Mouse (Mus musculus) limb, embryonic 12.5 days (tissue): ENCODE measurements around the gene Gchfr. TPM values are rescaled to one million over a fixed set of nuclear protein-coding genes. Genes with fewer than 3 reads are reported as not detected.

Source experiments
- ATAC-seq: fragments of 200-750 bp; cut with Nextera tagmentation; 2 replicates; pipeline ENCODE4 v1.8.0; 2017; ENCODE audit warnings: low read depth, moderate TSS enrichment; ENCODE audit not compliant: insufficient number of reproducible peaks, insufficient read depth, low FRiP score, low TSS enrichment
- H3K27ac ChIP-seq: fragments of 300-500 bp; sonication (generic); 2 replicates; pipeline ENCODE4 v1.5.1; 2016; ENCODE audit warnings: mild to moderate bottlenecking, moderate library complexity
- H3K27me3 ChIP-seq: fragments of 300-500 bp; sonication (generic); 2 replicates; pipeline ENCODE4 v1.6.1; 2016; ENCODE audit warnings: mild to moderate bottlenecking, moderate library complexity
- H3K36me3 ChIP-seq: fragments of 300-500 bp; sonication (generic); 2 replicates; pipeline ENCODE4 v1.6.1; 2016; ENCODE audit warnings: mild to moderate bottlenecking, moderate library complexity
- H3K4me1 ChIP-seq: fragments of 300-500 bp; sonication (generic); replicated peaks from 2 replicates; pipeline ENCODE4 v1.6.1; 2016
- H3K4me2 ChIP-seq: fragments of 300-500 bp; sonication (generic); 2 replicates; pipeline ENCODE4 v1.6.1; 2016; ENCODE audit warnings: mild to moderate bottlenecking, moderate library complexity
- H3K4me3 ChIP-seq: fragments of 300-500 bp; sonication (generic); replicated peaks from 2 replicates; pipeline ENCODE4 v1.5.1; 2016; ENCODE audit warnings: mild to moderate bottlenecking
- H3K9ac ChIP-seq: fragments of 300-500 bp; sonication (generic); replicated peaks from 2 replicates; pipeline ENCODE4 v1.6.1; 2016; ENCODE audit warnings: mild to moderate bottlenecking, moderate library complexity
- H3K9me3 ChIP-seq: fragments of 300-500 bp; sonication (generic); 2 replicates; pipeline ENCODE4 v1.6.1; 2016; ENCODE audit warnings: mild to moderate bottlenecking, moderate library complexity
- WGBS: fragments of 180-500 bp; shearing (Covaris S2); methylation state at CpG from one replicate; pipeline ENCODE4 v1.1.7; 2016; 5-methylcytosine and 5-hydroxymethylcytosine counted together
- polyA plus RNA-seq: library from polyadenylated mRNA; unstranded; fragments of >200 nt; fragmentation: Nextera tagmentation; extraction: Ambion mirVana; gene quantifications from 2 replicates; pipeline ENCODE4 v1.2.1, GENCODE M21; 2016

Gchfr gene
- polyA plus RNA-seq, 1 experiment from 2014 or later, result 5.0 TPM

DNA sequence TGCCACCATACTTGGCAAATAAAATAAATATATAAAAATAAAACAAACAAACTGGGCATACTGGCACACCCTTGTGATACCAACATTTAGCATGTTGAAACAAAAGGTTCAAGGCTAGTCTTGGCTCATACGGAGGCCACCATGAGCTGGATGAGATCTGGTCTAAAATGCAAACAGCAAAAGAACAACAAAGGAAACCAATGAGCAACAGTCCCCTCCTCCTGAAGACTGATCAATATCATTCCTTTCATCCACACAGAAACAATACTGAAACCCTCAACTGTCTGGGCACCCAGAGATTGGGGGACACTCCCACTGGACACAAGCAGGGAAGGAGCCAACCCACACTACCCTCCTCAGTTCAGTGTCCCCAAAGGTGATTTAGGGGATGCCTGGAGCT is 29.9 kb downstream of the Gchfr start:
- Histone ChIP-seq H3K4me2 (no peak overlapping the region), H3K4me1 (peaks cover 45% of the 10 kb centered on the region), H3K27me3 (no peaks in the 10 kb centered on the region), H3K36me3 (no peaks in the 10 kb centered on the region), H3K9me3 (no peaks in the 10 kb centered on the region), H3K27ac (peak overlapping the region; percentile 85), H3K9ac (no peak overlapping the region), H3K4me3 (no peak overlapping the region)
- WGBS, result 77% methylated on average over 1 of the region's 1 CpGs
- ATAC-seq, result no peak

DNA sequence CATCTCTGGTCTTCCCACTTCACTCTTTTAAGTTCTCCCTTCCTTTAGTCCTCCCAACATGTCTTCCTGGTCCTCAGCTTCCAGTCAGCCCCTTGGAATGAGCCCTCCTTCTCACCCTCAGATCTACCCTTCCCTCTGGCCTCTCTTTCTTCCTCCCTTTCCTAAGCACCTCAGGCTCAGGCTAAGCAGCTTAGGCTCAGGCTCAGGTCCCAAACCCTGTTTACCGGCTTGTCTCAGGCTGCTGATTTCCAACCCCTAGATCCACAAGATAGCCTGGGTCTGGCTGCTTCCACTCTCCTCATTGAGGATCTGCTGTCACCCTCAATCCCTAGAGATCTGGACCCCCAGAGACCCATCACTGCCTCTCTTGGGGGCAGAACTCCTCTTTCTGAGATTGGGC is 30.5 kb downstream of the Gchfr start:
- H3K9ac ChIP-seq, result no peak overlapping the region
- WGBS, result 59% methylated on average over 1 of the region's 1 CpGs
- H3K27ac ChIP-seq, result peak overlapping the region; percentile 85; the same call in 1 of the 2 replicates

DNA sequence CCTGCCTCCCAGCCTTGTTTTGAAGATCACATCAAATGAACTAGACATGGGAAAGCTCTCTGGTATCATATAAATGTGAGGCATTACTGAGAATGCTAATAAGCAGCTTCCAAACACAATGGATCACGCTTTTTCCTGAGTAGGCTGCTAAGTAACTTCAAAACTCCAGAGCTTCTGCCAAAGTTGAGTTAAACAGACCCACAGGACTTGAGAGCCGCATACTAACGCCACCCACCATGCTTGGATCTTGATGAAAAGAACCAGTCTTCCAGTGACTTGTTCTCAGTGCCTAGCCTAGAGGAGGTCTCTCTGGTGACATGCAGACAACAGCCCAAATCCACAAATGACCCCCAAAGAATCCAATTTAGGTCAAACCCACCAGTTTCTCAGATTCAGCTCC is 31.4 kb downstream of the Gchfr start:
- Histone ChIP-seq H3K27ac (peak overlapping the region; percentile 85), H3K4me2 (no peak overlapping the region), H3K9me3 (no peaks in the 10 kb centered on the region), H3K4me1 (peaks cover 45% of the 10 kb centered on the region), H3K27me3 (no peaks in the 10 kb centered on the region), H3K36me3 (no peaks in the 10 kb centered on the region), H3K9ac (no peak overlapping the region), H3K4me3 (no peak overlapping the region)
- 43% methylated on average over 3 of the region's 3 CpGs for WGBS
- no peak for ATAC-seq

More for the DNA sequence above, 30.5 kb downstream of the Gchfr start:
- no peak overlapping the region for H3K4me3 ChIP-seq
- H3K4me2 ChIP-seq, result no peak overlapping the region
- H3K36me3 ChIP-seq, result no peaks in the 10 kb centered on the region
- H3K4me1 ChIP-seq, result peaks cover 45% of the 10 kb centered on the region
- ATAC-seq, result no peak
- H3K9me3 ChIP-seq, result no peaks in the 10 kb centered on the region
- no peaks in the 10 kb centered on the region for H3K27me3 ChIP-seq

- no peaks in the 10 kb centered on the region for H3K36me3 ChIP-seq
- no peak overlapping the region for H3K4me2 ChIP-seq
- no peak overlapping the region for H3K4me3 ChIP-seq
- no peaks in the 10 kb centered on the region for H3K27me3 ChIP-seq
- 70% methylated on average over 5 of the region's 5 CpGs for WGBS
- H3K9ac ChIP-seq, result no peak overlapping the region
- H3K9me3 ChIP-seq, result no peaks in the 10 kb centered on the region
- no peak for ATAC-seq
- H3K27ac ChIP-seq, result no peak overlapping the region
- peaks cover 20% of the 10 kb centered on the region for H3K4me1 ChIP-seq
Measured at GRCm38 (mm10) chr2:119202914-119203453, 35.4 kb downstream of the Gchfr start.

DNA sequence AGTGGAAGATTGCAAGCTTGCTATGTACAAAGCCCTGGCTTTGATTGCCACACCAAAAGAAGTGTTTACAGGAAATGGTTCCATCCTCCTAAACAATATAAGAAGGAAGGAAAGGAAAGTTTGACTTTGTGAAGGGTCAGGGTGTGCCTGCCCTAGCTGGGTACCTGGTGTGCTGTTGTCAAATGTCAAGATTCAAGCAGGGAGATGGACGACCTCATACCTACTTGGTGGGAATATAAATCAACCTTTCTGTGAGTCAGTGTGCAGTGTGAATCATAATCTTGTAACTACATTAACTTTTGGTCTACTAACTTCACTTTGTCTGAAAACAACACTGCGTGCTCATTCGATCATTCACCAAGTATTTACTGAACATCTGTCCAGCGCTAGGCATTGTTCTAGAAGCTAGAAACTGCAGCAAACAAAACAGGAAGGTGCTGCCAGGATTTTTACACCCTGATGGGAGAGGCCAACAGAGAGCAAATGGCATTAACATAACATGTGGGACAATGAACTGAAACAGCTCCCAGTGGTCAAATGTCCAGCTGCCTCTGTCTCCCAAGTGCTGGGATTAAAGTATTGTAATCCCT is 36.4 kb downstream of the Gchfr start:
- Histone ChIP-seq H3K4me1 (peaks cover 10% of the 10 kb centered on the region), H3K4me3 (no peak overlapping the region), H3K36me3 (no peaks in the 10 kb centered on the region), H3K27ac (no peak overlapping the region), H3K27me3 (no peaks in the 10 kb centered on the region), H3K4me2 (no peak overlapping the region), H3K9ac (no peak overlapping the region), H3K9me3 (no peaks in the 10 kb centered on the region)
- ATAC-seq, result no peak
- 75% methylated on average over 4 of the region's 4 CpGs for WGBS

DNA sequence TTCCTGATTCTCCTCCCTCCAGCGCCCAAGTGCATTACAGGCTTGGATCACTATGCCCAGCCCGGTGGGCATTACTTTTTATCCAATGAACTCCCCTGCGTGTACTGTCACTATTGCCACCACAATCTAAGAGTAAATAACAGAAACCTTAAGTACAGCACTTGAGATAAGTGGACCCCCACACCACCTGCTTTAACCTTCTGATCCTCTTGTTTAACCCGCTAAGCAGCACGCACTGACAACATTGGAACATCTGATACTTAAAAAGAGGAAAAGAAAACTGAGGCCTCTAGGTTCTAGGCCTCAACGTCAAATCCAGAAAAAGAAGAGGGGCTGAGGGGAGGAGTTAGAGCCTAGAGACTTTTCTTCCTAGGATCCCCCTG is 40.4 kb downstream of the Gchfr start:
- Histone ChIP-seq H3K27me3 (no peaks in the 10 kb centered on the region), H3K4me3 (peak overlapping the region; percentile 73), H3K27ac (peak overlapping the region; percentile 91), H3K9ac (peak overlapping the region; percentile 69), H3K9me3 (no peaks in the 10 kb centered on the region), H3K36me3 (peaks cover 26% of the 10 kb centered on the region), H3K4me1 (peaks cover 15% of the 10 kb centered on the region), H3K4me2 (peak overlapping the region; percentile 73)
- peak; percentile 17; the same call in 1 of the 2 replicates for ATAC-seq
- WGBS, result 27% methylated on average over 6 of the region's 6 CpGs

- H3K27me3 ChIP-seq, result no peaks in the 10 kb centered on the region
- peaks cover 32% of the 10 kb centered on the region for H3K36me3 ChIP-seq
- H3K4me1 ChIP-seq, result peaks cover 15% of the 10 kb centered on the region
- H3K9me3 ChIP-seq, result no peaks in the 10 kb centered on the region
- peak within 1 kb of the TSS; percentile 73 for H3K4me2 ChIP-seq
- peak within 1 kb of the TSS; percentile 75 for H3K9ac ChIP-seq
- under 1% methylated on average over 51 of the region's 51 CpGs for WGBS
- ATAC-seq, result peak; percentile 98
- H3K27ac ChIP-seq, result peak within 1 kb of the TSS; percentile 91
- peak within 1 kb of the TSS; percentile 73 for H3K4me3 ChIP-seq
Measured at GRCm38 (mm10) chr2:119208344-119209175, 41.0 kb downstream of the Gchfr start, which contains the start of the genes Zfyve19 and Dnajc17. Gene Zfyve19 (plus strand): TSS chr2:119208617. Gene Dnajc17 (minus strand): TSS chr2:119208795.

- Histone ChIP-seq H3K36me3 (peaks cover 37% of the 10 kb centered on the region), H3K27me3 (no peaks in the 10 kb centered on the region), H3K4me3 (peak overlapping the region; percentile 73), H3K27ac (peak overlapping the region; percentile 53; the same call in 1 of the 2 replicates), H3K9me3 (no peaks in the 10 kb centered on the region), H3K4me1 (peaks cover 15% of the 10 kb centered on the region), H3K4me2 (peak overlapping the region; percentile 73), H3K9ac (peak overlapping the region; percentile 75)
- WGBS, result under 1% methylated on average over 13 of the region's 13 CpGs
- ATAC-seq, result no peak; the same call in 1 of the 2 replicates
Measured at GRCm38 (mm10) chr2:119209176-119209507, 41.6 kb downstream of the Gchfr start.

Other genes with a start within 250 kb of the Gchfr start
- gene Chst14, start 241.3 kb upstream of the Gchfr start, polyA plus RNA-seq, result 42.9 and 45.6 TPM in 2 replicates
- gene Ccdc32, start 138.4 kb upstream of the Gchfr start, polyA plus RNA-seq, result 20.0 and 21.8 TPM in 2 replicates
- 5.4 and 6.2 TPM in 2 replicates for gene Rpusd2, start 133.0 kb upstream of the Gchfr start, polyA plus RNA-seq
- 61.7 and 63.8 TPM in 2 replicates for gene Knl1, start 120.7 kb upstream of the Gchfr start, polyA plus RNA-seq
- gene Rad51, start 55.0 kb upstream of the Gchfr start, polyA plus RNA-seq, result 63.9 and 64.0 TPM in 2 replicates
- gene Rmdn3, start 10.7 kb upstream of the Gchfr start, polyA plus RNA-seq, result 45.6 and 47.1 TPM in 2 replicates
- 0.44 and 0.65 TPM in 2 replicates for gene Gm14137, start 6.7 kb downstream of the Gchfr start, polyA plus RNA-seq
- 52.5 and 56.7 TPM in 2 replicates for gene Zfyve19, start 40.8 kb downstream of the Gchfr start, polyA plus RNA-seq
- 29.2 and 29.6 TPM in 2 replicates for gene Dnajc17, start 41.0 kb downstream of the Gchfr start, polyA plus RNA-seq
- not detected in 2 replicates for gene Ppp1r14d, start 62.1 kb downstream of the Gchfr start, polyA plus RNA-seq
- gene Spint1, start 69.6 kb downstream of the Gchfr start, polyA plus RNA-seq, result 7.8 and 9.3 TPM in 2 replicates
- gene Rhov, start 103.5 kb downstream of the Gchfr start, polyA plus RNA-seq, result 8.5 TPM in 2 replicates
- gene Vps18, start 121.0 kb downstream of the Gchfr start, polyA plus RNA-seq, result 23.8 and 24.6 TPM in 2 replicates
- gene Dll4, start 158.0 kb downstream of the Gchfr start, polyA plus RNA-seq, result 4.8 and 5.3 TPM in 2 replicates
- 0.45 and 0.68 TPM in 2 replicates for gene Chac1, start 183.5 kb downstream of the Gchfr start, polyA plus RNA-seq